ENCODE assay signal across 8 mouse cellular contexts in the genomic region with DNA sequence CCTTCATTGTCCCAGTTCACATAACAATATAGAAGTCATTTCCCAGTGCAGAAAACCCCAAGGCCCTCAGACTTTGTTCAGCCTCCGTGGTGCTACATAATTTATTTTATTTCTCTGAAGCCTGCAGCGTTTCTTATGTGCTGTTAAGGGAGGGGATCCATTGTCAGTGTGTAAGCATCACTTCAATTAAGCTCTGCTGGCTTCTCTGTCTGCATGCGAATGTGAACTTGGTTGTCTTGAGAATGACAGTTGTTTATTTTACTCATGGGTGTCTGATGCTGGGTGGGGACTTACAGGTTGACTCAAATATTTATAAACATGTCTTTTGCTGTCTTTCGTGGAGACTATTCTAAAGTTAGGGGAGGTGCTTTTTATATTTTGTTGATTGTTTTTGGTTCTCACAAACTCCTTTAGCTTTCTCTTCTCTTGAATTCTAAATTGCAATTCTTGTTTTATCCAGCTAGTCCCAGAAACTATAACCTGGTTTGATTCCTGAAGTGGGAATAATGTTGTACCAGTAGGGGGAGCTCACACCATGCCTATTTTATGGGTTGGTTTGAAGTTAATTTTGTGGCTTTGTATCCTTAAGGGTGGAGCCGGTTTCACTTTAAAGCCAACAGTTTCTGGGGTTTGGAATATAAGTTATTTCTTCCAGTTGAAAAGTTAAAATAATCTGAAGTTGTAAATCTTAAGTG.
DNase-seq lines count a peak whose midpoint lies in the region; ATAC-seq and TF ChIP-seq lines count a peak whose summit lies in the region.

No protein-coding gene starts in this region.

- peak; percentile 86 for TF ChIP-seq CTCF in forebrain, postnatal 0 days (IDR thresholded peaks at IDR 0.05; ENCODE audit: low read depth)

- WGBS in forebrain, postnatal 0 days, result 45% methylated on average over 5 of the region's 5 CpGs
- 35% methylated on average over 5 of the region's 5 CpGs for WGBS in hindbrain, embryonic 16.5 days
- WGBS in midbrain, embryonic 16.5 days, result 43% methylated on average over 5 of the region's 5 CpGs

- DNase-seq in urinary bladder, postnatal 14 days (ENCODE audit: low spot score), result peak; percentile 63
- DNase-seq in urinary bladder, postnatal 10 days (ENCODE audit: low spot score), result no peak
- DNase-seq in cerebellum, adult 8-10 months, result peak; percentile 79
- DNase-seq in forebrain, postnatal 0 days, result peak; percentile 89
- DNase-seq in layer of hippocampus, postnatal 14 days (ENCODE audit: low spot score in 2 of 2), result peak; percentile 35 to 85
- DNase-seq in urinary bladder, postnatal 25 days (ENCODE audit: low spot score), result peak; percentile 42

- no peak overlapping the region for H3K4me2 ChIP-seq in forebrain, postnatal 0 days (ENCODE audit: low read depth)
- H3K4me2 ChIP-seq in hindbrain, embryonic 16.5 days (ENCODE audit: low read length), result no peak overlapping the region
- H3K4me2 ChIP-seq in midbrain, embryonic 16.5 days (ENCODE audit: low read length), result no peak overlapping the region

- H3K27ac ChIP-seq in forebrain, postnatal 0 days (ENCODE audit: low read depth, low read length), result no peak overlapping the region
- no peak overlapping the region for H3K27ac ChIP-seq in hindbrain, embryonic 16.5 days (ENCODE audit: low read depth, low read length)
- H3K27ac ChIP-seq in midbrain, embryonic 16.5 days (ENCODE audit: low read length), result no peak overlapping the region

- peak; percentile 67; the same call in 1 of the 2 replicates for ATAC-seq in forebrain, postnatal 0 days
- peak; percentile 38; the same call in 1 of the 2 replicates for ATAC-seq in hindbrain, embryonic 16.5 days
- ATAC-seq in midbrain, embryonic 16.5 days, result peak; percentile 49; the same call in 1 of the 2 replicates

- no peaks in the 10 kb centered on the region for H3K36me3 ChIP-seq in forebrain, postnatal 0 days (ENCODE audit: insufficient read depth)
- H3K36me3 ChIP-seq in hindbrain, embryonic 16.5 days (ENCODE audit: control insufficient read depth, insufficient read depth, low read length), result no peaks in the 10 kb centered on the region
- H3K36me3 ChIP-seq in midbrain, embryonic 16.5 days (ENCODE audit: control insufficient read depth, insufficient read depth, low read length), result peaks cover 4% of the 10 kb centered on the region; the same call in 1 of the 2 replicates

- H3K9ac ChIP-seq in forebrain, postnatal 0 days, result no peak overlapping the region
- no peak overlapping the region for H3K9ac ChIP-seq in hindbrain, embryonic 16.5 days (ENCODE audit: low read depth, low read length)
- no peak overlapping the region; the same call in 1 of the 2 replicates for H3K9ac ChIP-seq in midbrain, embryonic 16.5 days (ENCODE audit: low read depth, low read length)

- H3K4me3 ChIP-seq in forebrain, postnatal 0 days (ENCODE audit: low read depth, low read length), result no peak overlapping the region
- no peak overlapping the region for H3K4me3 ChIP-seq in hindbrain, embryonic 16.5 days (ENCODE audit: low read length)
- no peak overlapping the region for H3K4me3 ChIP-seq in midbrain, embryonic 16.5 days (ENCODE audit: low read depth, low read length)

- H3K27me3 ChIP-seq in forebrain, postnatal 0 days (ENCODE audit: insufficient read depth, low read length), result no peaks in the 10 kb centered on the region
- no peaks in the 10 kb centered on the region for H3K27me3 ChIP-seq in hindbrain, embryonic 16.5 days (replicated peaks; ENCODE audit: control insufficient read depth, insufficient read depth, low read length)
- no peaks in the 10 kb centered on the region for H3K27me3 ChIP-seq in midbrain, embryonic 16.5 days (ENCODE audit: control insufficient read depth, insufficient read depth, low read depth, low read length)

- H3K9me3 ChIP-seq in forebrain, postnatal 0 days (ENCODE audit: low read length), result no peaks in the 10 kb centered on the region
- no peaks in the 10 kb centered on the region for H3K9me3 ChIP-seq in hindbrain, embryonic 16.5 days (ENCODE audit: control insufficient read depth, low read length)
- H3K9me3 ChIP-seq in midbrain, embryonic 16.5 days (replicated peaks; ENCODE audit: control insufficient read depth, low read length, poor library complexity, severe bottlenecking), result no peaks in the 10 kb centered on the region

- H3K4me1 ChIP-seq in forebrain, postnatal 0 days (ENCODE audit: insufficient read depth), result no peaks in the 10 kb centered on the region
- H3K4me1 ChIP-seq in hindbrain, embryonic 16.5 days (ENCODE audit: control insufficient read depth, insufficient read depth, low read depth, low read length), result no peaks in the 10 kb centered on the region; the same call in 1 of the 2 replicates
- peaks cover 5% of the 10 kb centered on the region; the same call in 1 of the 2 replicates for H3K4me1 ChIP-seq in midbrain, embryonic 16.5 days (ENCODE audit: control insufficient read depth, insufficient read depth, low read length)
